Mouse (Mus musculus): ENCODE measurements around the gene Mycl. TPM values are rescaled to one million over a fixed set of nuclear protein-coding genes. Genes with fewer than 3 reads are reported as not detected.

The Mycl gene
- polyA plus RNA-seq (2015; fragmentation: Nextera tagmentation; extraction: Ambion mirVana): 14.2 and 17.4 TPM in 2 replicates

- Histone ChIP-seq H3K36me3 (ENCODE audit: control insufficient read depth, insufficient read depth, low read length) (no peaks in the 10 kb centered on the region), H3K4me1 (replicated peaks; ENCODE audit: control insufficient read depth, insufficient read depth) (no peaks in the 10 kb centered on the region), H3K9me3 (ENCODE audit: control insufficient read depth, low read length) (no peaks in the 10 kb centered on the region), H3K9ac (ENCODE audit: low read length) (peak within 1 kb of the TSS; percentile 78), H3K27ac (replicated peaks) (peak within 1 kb of the TSS; percentile 85), H3K4me3 (ENCODE audit: low read depth, low read length) (peak within 1 kb of the TSS; percentile 80), H3K4me2 (replicated peaks; ENCODE audit: low read depth) (peak within 1 kb of the TSS; percentile 98), H3K27me3 (ENCODE audit: control insufficient read depth, insufficient read depth, low read length) (no peaks in the 10 kb centered on the region)
- ATAC-seq (ENCODE audit: low FRiP score, low TSS enrichment): peak; percentile 92
- DNase-seq (ENCODE audit: low spot score): peak; percentile 92
- under 1% methylated on average over 50 of the region's 69 CpGs for WGBS
- TF ChIP-seq CTCF (IDR thresholded peaks at IDR 0.05; ENCODE audit: low read depth) (peak; percentile 93), EP300 (optimal IDR thresholded peaks at IDR 0.05) (no peak)
These were observed at the start of gene Mycl for GRCm38 (mm10) chr4:122995404-122996220. Gene Mycl, plus strand, starts transcription at chr4:122995652.

- WGBS: 90% methylated on average over 3 of the region's 3 CpGs
- no peaks in the 10 kb centered on the region for H3K9me3 ChIP-seq (ENCODE audit: control insufficient read depth, low read length)
- no peak overlapping the region for H3K9ac ChIP-seq (ENCODE audit: low read length)
- H3K4me2 ChIP-seq (replicated peaks; ENCODE audit: low read depth): no peak overlapping the region
- H3K4me3 ChIP-seq (ENCODE audit: low read depth, low read length): no peak overlapping the region
- H3K27me3 ChIP-seq (ENCODE audit: control insufficient read depth, insufficient read depth, low read length): no peaks in the 10 kb centered on the region
- TF ChIP-seq CTCF (IDR thresholded peaks at IDR 0.05; ENCODE audit: low read depth): no peak
- no peak for TF ChIP-seq EP300 (optimal IDR thresholded peaks at IDR 0.05)
- DNase-seq (ENCODE audit: low spot score): no peak
- H3K36me3 ChIP-seq (ENCODE audit: control insufficient read depth, insufficient read depth, low read length): peaks cover 3% of the 10 kb centered on the region; the same call in 1 of the 2 replicates
- no peak overlapping the region for H3K27ac ChIP-seq (replicated peaks)
- ATAC-seq (ENCODE audit: low FRiP score, low TSS enrichment): no peak
- no peaks in the 10 kb centered on the region for H3K4me1 ChIP-seq (replicated peaks; ENCODE audit: control insufficient read depth, insufficient read depth)
These were observed 48.2 kb upstream of the Mycl start for GRCm38 (mm10) chr4:122947223-122947622.

GRCm38 (mm10) chr4:122949096-122949495 is 46.4 kb upstream of the Mycl start:
- no peak overlapping the region for H3K4me2 ChIP-seq (replicated peaks; ENCODE audit: low read depth)
- DNase-seq (ENCODE audit: low spot score) (no peak), ATAC-seq (ENCODE audit: low FRiP score, low TSS enrichment) (no peak)
- TF ChIP-seq CTCF (IDR thresholded peaks at IDR 0.05; ENCODE audit: low read depth) (no peak), EP300 (optimal IDR thresholded peaks at IDR 0.05) (no peak)
- no peaks in the 10 kb centered on the region for H3K9me3 ChIP-seq (ENCODE audit: control insufficient read depth, low read length)
- 90% methylated on average over 8 of the region's 8 CpGs for WGBS
- H3K4me3 ChIP-seq (ENCODE audit: low read depth, low read length): no peak overlapping the region
- H3K27ac ChIP-seq (replicated peaks): no peak overlapping the region
- no peaks in the 10 kb centered on the region for H3K27me3 ChIP-seq (ENCODE audit: control insufficient read depth, insufficient read depth, low read length)
- H3K36me3 ChIP-seq (ENCODE audit: control insufficient read depth, insufficient read depth, low read length): peaks cover 3% of the 10 kb centered on the region; the same call in 1 of the 2 replicates
- H3K4me1 ChIP-seq (replicated peaks; ENCODE audit: control insufficient read depth, insufficient read depth): no peaks in the 10 kb centered on the region
- H3K9ac ChIP-seq (ENCODE audit: low read length): no peak overlapping the region

GRCm38 (mm10) chr4:122954680-122955411 is 40.6 kb upstream of the Mycl start:
- Histone ChIP-seq H3K27ac (replicated peaks) (peak overlapping the region; percentile 82), H3K9ac (ENCODE audit: low read length) (0 out of 2 replicates have a peak overlapping the region, but pooled peaks have one; percentile 8), H3K4me2 (replicated peaks; ENCODE audit: low read depth) (peak overlapping the region; percentile 48), H3K27me3 (ENCODE audit: control insufficient read depth, insufficient read depth, low read length) (no peaks in the 10 kb centered on the region), H3K4me3 (ENCODE audit: low read depth, low read length) (peak overlapping the region; percentile 4; the same call in 1 of the 2 replicates), H3K36me3 (ENCODE audit: control insufficient read depth, insufficient read depth, low read length) (no peaks in the 10 kb centered on the region), H3K9me3 (ENCODE audit: control insufficient read depth, low read length) (no peaks in the 10 kb centered on the region), H3K4me1 (replicated peaks; ENCODE audit: control insufficient read depth, insufficient read depth) (peaks cover 6% of the 10 kb centered on the region; the same call in 1 of the 2 replicates)
- 51% methylated on average over 5 of the region's 5 CpGs for WGBS
- peak; percentile 82 for ATAC-seq (ENCODE audit: low FRiP score, low TSS enrichment)
- TF ChIP-seq EP300 (optimal IDR thresholded peaks at IDR 0.05) (no peak), CTCF (IDR thresholded peaks at IDR 0.05; ENCODE audit: low read depth) (no peak)
- no peak for DNase-seq (ENCODE audit: low spot score)

GRCm38 (mm10) chr4:122955412-122956136 is 39.9 kb upstream of the Mycl start:
- peak overlapping the region; percentile 4; the same call in 1 of the 2 replicates for H3K4me3 ChIP-seq (ENCODE audit: low read depth, low read length)
- DNase-seq (ENCODE audit: low spot score): peak; percentile 97
- TF ChIP-seq CTCF (IDR thresholded peaks at IDR 0.05; ENCODE audit: low read depth) (no peak), EP300 (optimal IDR thresholded peaks at IDR 0.05) (no peak)
- peak overlapping the region; percentile 48 for H3K4me2 ChIP-seq (replicated peaks; ENCODE audit: low read depth)
- H3K4me1 ChIP-seq (replicated peaks; ENCODE audit: control insufficient read depth, insufficient read depth): peaks cover 11% of the 10 kb centered on the region; the same call in 1 of the 2 replicates
- H3K9me3 ChIP-seq (ENCODE audit: control insufficient read depth, low read length): no peaks in the 10 kb centered on the region
- H3K9ac ChIP-seq (ENCODE audit: low read length): no peak overlapping the region
- H3K36me3 ChIP-seq (ENCODE audit: control insufficient read depth, insufficient read depth, low read length): no peaks in the 10 kb centered on the region
- 9% methylated on average over 17 of the region's 17 CpGs for WGBS
- peak; percentile 93 for ATAC-seq (ENCODE audit: low FRiP score, low TSS enrichment)
- no peaks in the 10 kb centered on the region for H3K27me3 ChIP-seq (ENCODE audit: control insufficient read depth, insufficient read depth, low read length)
- H3K27ac ChIP-seq (replicated peaks): peak overlapping the region; percentile 82
